ENCODE assay signal across 27 mouse cellular contexts in genomic region chr8:45195954-45196526, GRCm38 (mm10).
A peak's percentile ranks its signal among the peaks of the same experiment; 100 is the strongest.
DNase-seq lines count a peak whose midpoint lies in the region; ATAC-seq and TF ChIP-seq lines count a peak whose summit lies in the region.
"Had no signal": no experiment of that assay in that cellular context is flagged by ENCODE, and none has a peak within 500 bp of the region (broad histone marks: within the 10 kb centered on the region; RNA-seq: fewer than 3 reads in every experiment).

No protein-coding gene starts in this region.

- no peak for TF ChIP-seq CTCF in brain, embryonic 14.5 days (IDR thresholded peaks at IDR 0.05; ENCODE audit: borderline replicate concordance, extremely low read depth, insufficient read depth, insufficient read length)

- H3K9ac ChIP-seq in hindbrain, embryonic 12.5 days, result no peak overlapping the region
- H3K9ac ChIP-seq in midbrain, embryonic 16.5 days (ENCODE audit: low read depth, low read length), result no peak overlapping the region
- H3K9ac ChIP-seq: embryonic facial prominence, embryonic 12.5 days; liver, embryonic 12.5 days; liver, postnatal 0 days; stomach, embryonic 15.5 days had no signal

- 66% methylated on average over 8 of the region's 8 CpGs for WGBS in hindbrain, embryonic 10.5 days
- WGBS in hindbrain, embryonic 12.5 days, result 61% methylated on average over 8 of the region's 8 CpGs
- 50% methylated on average over 8 of the region's 8 CpGs for WGBS in midbrain, embryonic 16.5 days
- 81% methylated on average over 8 of the region's 8 CpGs for WGBS in heart, embryonic 10.5 days

- H3K36me3 ChIP-seq in hindbrain, embryonic 10.5 days, result no peaks in the 10 kb centered on the region
- H3K36me3 ChIP-seq in hindbrain, embryonic 12.5 days, result no peaks in the 10 kb centered on the region
- H3K36me3 ChIP-seq in midbrain, embryonic 16.5 days (ENCODE audit: control insufficient read depth, insufficient read depth, low read length), result no peaks in the 10 kb centered on the region
- no peaks in the 10 kb centered on the region for H3K36me3 ChIP-seq in heart, embryonic 10.5 days
- H3K36me3 ChIP-seq: embryonic facial prominence, embryonic 12.5 days; liver, embryonic 12.5 days; stomach, embryonic 15.5 days had no signal

- no peaks in the 10 kb centered on the region for H3K9me3 ChIP-seq in hindbrain, embryonic 10.5 days
- no peaks in the 10 kb centered on the region for H3K9me3 ChIP-seq in hindbrain, embryonic 12.5 days (replicated peaks)
- no peaks in the 10 kb centered on the region for H3K9me3 ChIP-seq in midbrain, embryonic 16.5 days (replicated peaks; ENCODE audit: control insufficient read depth, low read length, poor library complexity, severe bottlenecking)
- H3K9me3 ChIP-seq in heart, embryonic 10.5 days, result no peaks in the 10 kb centered on the region
- H3K9me3 ChIP-seq: embryonic facial prominence, embryonic 12.5 days; liver, embryonic 12.5 days; stomach, embryonic 15.5 days had no signal

- no peak overlapping the region for H3K4me3 ChIP-seq in hindbrain, embryonic 10.5 days
- H3K4me3 ChIP-seq in hindbrain, embryonic 12.5 days, result no peak overlapping the region
- no peak overlapping the region for H3K4me3 ChIP-seq in midbrain, embryonic 16.5 days (ENCODE audit: low read depth, low read length)
- no peak overlapping the region for H3K4me3 ChIP-seq in heart, embryonic 10.5 days
- H3K4me3 ChIP-seq: embryonic facial prominence, embryonic 12.5 days; liver, embryonic 12.5 days; stomach, embryonic 15.5 days had no signal

- H3K4me1 ChIP-seq in hindbrain, embryonic 10.5 days (replicated peaks), result no peaks in the 10 kb centered on the region
- no peaks in the 10 kb centered on the region for H3K4me1 ChIP-seq in hindbrain, embryonic 12.5 days
- H3K4me1 ChIP-seq in midbrain, embryonic 16.5 days (ENCODE audit: control insufficient read depth, insufficient read depth, low read length), result no peaks in the 10 kb centered on the region
- no peaks in the 10 kb centered on the region for H3K4me1 ChIP-seq in heart, embryonic 10.5 days
- H3K4me1 ChIP-seq: embryonic facial prominence, embryonic 12.5 days; liver, embryonic 12.5 days; stomach, embryonic 15.5 days had no signal

- TF ChIP-seq POLR2A in brain, embryonic 14.5 days (IDR thresholded peaks at IDR 0.05; ENCODE audit: borderline replicate concordance, extremely low read depth, insufficient read depth, insufficient read length, poor library complexity, severe bottlenecking), result no peak

- H3K27ac ChIP-seq in hindbrain, embryonic 10.5 days, result no peak overlapping the region
- H3K27ac ChIP-seq in hindbrain, embryonic 12.5 days, result no peak overlapping the region
- no peak overlapping the region; the same call in 1 of the 2 replicates for H3K27ac ChIP-seq in midbrain, embryonic 16.5 days (ENCODE audit: low read length)
- H3K27ac ChIP-seq in heart, embryonic 10.5 days, result no peak overlapping the region
- H3K27ac ChIP-seq: embryonic facial prominence, embryonic 12.5 days; liver, embryonic 12.5 days; stomach, embryonic 15.5 days had no signal

- no peaks in the 10 kb centered on the region for H3K27me3 ChIP-seq in hindbrain, embryonic 10.5 days (ENCODE audit: insufficient read depth, poor library complexity, severe bottlenecking)
- H3K27me3 ChIP-seq in hindbrain, embryonic 12.5 days, result no peaks in the 10 kb centered on the region
- H3K27me3 ChIP-seq in midbrain, embryonic 16.5 days (ENCODE audit: control insufficient read depth, insufficient read depth, low read depth, low read length), result no peaks in the 10 kb centered on the region
- no peaks in the 10 kb centered on the region for H3K27me3 ChIP-seq in heart, embryonic 10.5 days (ENCODE audit: insufficient read depth, poor library complexity, severe bottlenecking)
- H3K27me3 ChIP-seq: embryonic facial prominence, embryonic 12.5 days; liver, embryonic 12.5 days; stomach, embryonic 15.5 days had no signal

- peak; percentile 12 for DNase-seq in hindbrain, embryonic 10.5 days (ENCODE audit: low spot score)
- DNase-seq in brain, adult 2 months (ENCODE audit: low read depth, low spot score), result peak; percentile 15
- peak; percentile 61 for DNase-seq in brain, embryonic 14.5 days (ENCODE audit: low read depth)
- no peak for DNase-seq in heart, embryonic 10.5 days (ENCODE audit: low spot score)
- no peak for DNase-seq in c-Kit-positive CD71-positive TER-119-positive erythroid progenitor cells, embryonic 14.5 days (ENCODE audit: low spot score)
- DNase-seq: adrenal gland, adult 8-10 months; B cell, adult 2 months; cerebellum, adult 2 months; cerebellum, postnatal 36 days; embryo, embryonic 11 days; gastrocnemius, postnatal 10 days; heart, postnatal 36 days; kidney, adult 9 months; kidney, postnatal 10 days; layer of hippocampus, postnatal 36 days; left cerebral cortex, postnatal 4 days; liver, postnatal 0 days; lung, postnatal 36 days; right cerebral cortex, postnatal 25 days; thymus, postnatal 25 days had no signal

- H3K4me2 ChIP-seq in hindbrain, embryonic 12.5 days (replicated peaks), result no peak overlapping the region
- H3K4me2 ChIP-seq in midbrain, embryonic 16.5 days (ENCODE audit: low read length), result no peak overlapping the region
- H3K4me2 ChIP-seq: embryonic facial prominence, embryonic 12.5 days; liver, embryonic 12.5 days; stomach, embryonic 15.5 days had no signal

- no peak for ATAC-seq in hindbrain, embryonic 12.5 days (ENCODE audit: low FRiP score)
- ATAC-seq in midbrain, embryonic 16.5 days, result peak; percentile 64; the same call in 1 of the 2 replicates
- ATAC-seq: activated CD4-positive, CD25-positive, alpha-beta regulatory T cell, adult 4 months; intestine, postnatal 0 days; liver, embryonic 12.5 days; liver, postnatal 0 days had no signal

Comparison
In these comparisons a context has a peak if more than half of its experiments do, and no peak if none do; other contexts are left out.
1. DNase-seq: peak in hindbrain, embryonic 10.5 days (single experiment), brain, adult 2 months (single experiment) and brain, embryonic 14.5 days (single experiment); none in heart, embryonic 10.5 days (single experiment) and c-Kit-positive CD71-positive TER-119-positive erythroid progenitor cells, embryonic 14.5 days (single experiment).